Mouse (Mus musculus): Measurements from ENCODE around the gene P3h1. TPM values are rescaled to one million over a fixed set of nuclear protein-coding genes. Genes with fewer than 3 reads are reported as not detected.

The P3h1 gene
- total and polyA plus RNA-seq, 3 experiments, result 15.7 to 30.2 TPM; not detected in 1

- peaks cover 30 to 43% of the 10 kb centered on the region in 2 experiments for H3K36me3 ChIP-seq (ENCODE audit: control insufficient read depth in 1 of 2, insufficient read depth in 2 of 2, low read length in 2 of 2)
- H3K9ac ChIP-seq (ENCODE audit: control insufficient read depth, low read depth, low read length, poor library complexity, severe bottlenecking), result peak overlapping the region; percentile 99
- H3K9me3 ChIP-seq (replicated peaks; ENCODE audit: insufficient read depth, low read length), result no peaks in the 10 kb centered on the region
- H3K4me3 ChIP-seq (ENCODE audit: control insufficient read depth in 1 of 2, insufficient read depth in 1 of 2, low read depth in 2 of 2, low read length in 2 of 2), result peak overlapping the region; percentile 84 to 99
- H3K79me2 ChIP-seq (ENCODE audit: control insufficient read depth, insufficient read depth, low read length, poor library complexity), result peaks cover 75% of the 10 kb centered on the region
- TF ChIP-seq POLR2AphosphoS5 (IDR thresholded peaks at IDR 0.05; ENCODE audit: borderline replicate concordance, low read depth, low read length), result no peak
- no peak for TF ChIP-seq RAD21 (IDR thresholded peaks at IDR 0.05; ENCODE audit: low read depth, low read length)
- no peak for TF ChIP-seq ZKSCAN1 (IDR thresholded peaks at IDR 0.05; ENCODE audit: low read depth, low read length)
- no peak for TF ChIP-seq MAFK (IDR thresholded peaks at IDR 0.05; ENCODE audit: borderline replicate concordance, low read depth, low read length)
- TF ChIP-seq ZNF384 (IDR thresholded peaks at IDR 0.05; ENCODE audit: low read depth, low read length), result no peak
- TF ChIP-seq EP300 (IDR thresholded peaks at IDR 0.05; ENCODE audit: low read depth in 1 of 2, low read length in 2 of 2), result no peak
- H3K27ac ChIP-seq (ENCODE audit: control insufficient read depth, low read depth, low read length), result no peak overlapping the region
- no peaks in the 10 kb centered on the region for H3K27me3 ChIP-seq (ENCODE audit: control insufficient read depth in 1 of 2, insufficient read depth in 2 of 2, low read length in 2 of 2)
- peaks cover 15 to 28% of the 10 kb centered on the region in 2 experiments for H3K4me1 ChIP-seq (ENCODE audit: control insufficient read depth in 1 of 2, insufficient read depth in 2 of 2, low read length in 2 of 2)
- no peak for DNase-seq (ENCODE audit: low read depth, low spot score)
These were observed 59.2 kb downstream of the P3h1 start for GRCm38 (mm10) chr4:119291921-119292320.

DNA sequence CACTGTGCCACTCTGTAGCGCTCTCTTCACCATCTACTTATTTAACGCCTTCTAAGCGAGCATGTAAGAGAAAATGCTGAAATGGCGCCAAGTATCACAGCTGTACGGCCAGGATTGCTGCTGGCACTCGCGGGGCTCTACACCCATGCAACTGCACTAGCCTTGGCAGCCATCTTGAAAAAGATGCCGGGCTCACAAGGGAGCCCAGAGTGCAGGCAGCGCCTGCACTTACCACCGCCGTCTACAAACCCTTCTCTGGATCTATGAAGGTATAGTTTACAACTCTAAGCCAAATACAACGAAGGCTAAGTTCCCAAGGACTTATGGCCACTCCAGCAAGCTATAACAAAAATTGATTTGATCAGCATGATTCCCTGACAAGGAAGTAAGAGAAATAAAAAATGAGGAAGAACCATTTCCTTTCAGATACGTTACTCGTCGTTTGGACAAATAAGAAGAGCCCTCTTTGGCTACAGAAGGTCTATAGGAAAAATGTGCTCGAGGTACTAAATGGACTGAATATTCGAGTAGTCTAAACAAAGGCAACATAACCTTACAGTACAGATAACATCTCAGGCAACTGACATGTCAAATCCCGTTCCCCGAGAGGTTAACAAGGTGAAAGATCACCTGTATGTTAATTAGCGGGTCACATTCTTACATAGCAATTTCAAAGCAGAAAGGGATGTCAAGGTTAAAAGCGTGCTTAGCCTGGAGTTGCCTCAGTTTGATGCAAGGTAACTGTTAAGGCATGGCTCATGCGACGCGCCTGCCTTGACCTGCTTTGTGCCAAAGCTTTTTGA lies 60.3 kb downstream of the P3h1 start:
- Histone ChIP-seq H3K9me3 (replicated peaks; ENCODE audit: insufficient read depth, low read length) (no peaks in the 10 kb centered on the region), H3K79me2 (ENCODE audit: control insufficient read depth, insufficient read depth, low read length, poor library complexity) (peaks cover 66% of the 10 kb centered on the region), H3K36me3 (ENCODE audit: control insufficient read depth in 1 of 2, insufficient read depth in 2 of 2, low read length in 2 of 2) (peaks cover 20 to 33% of the 10 kb centered on the region in 2 experiments), H3K9ac (ENCODE audit: control insufficient read depth, low read depth, low read length, poor library complexity, severe bottlenecking) (peak overlapping the region; percentile 99), H3K4me1 (ENCODE audit: control insufficient read depth in 1 of 2, insufficient read depth in 2 of 2, low read length in 2 of 2) (peaks cover 6 to 21% of the 10 kb centered on the region in 2 experiments), H3K27me3 (ENCODE audit: control insufficient read depth in 1 of 2, insufficient read depth in 2 of 2, low read length in 2 of 2) (no peaks in the 10 kb centered on the region), H3K4me3 (ENCODE audit: control insufficient read depth in 1 of 2, insufficient read depth in 1 of 2, low read depth in 2 of 2, low read length in 2 of 2) (peak overlapping the region; percentile 84 to 99), H3K27ac (ENCODE audit: control insufficient read depth, low read depth, low read length) (peak overlapping the region; percentile 96)
- TF ChIP-seq MYC (IDR thresholded peaks at IDR 0.05; ENCODE audit: low read depth, low read length) (peak; percentile 91), JUND (IDR thresholded peaks at IDR 0.05; ENCODE audit: low read depth, low read length) (no peak), CHD1 (IDR thresholded peaks at IDR 0.05; ENCODE audit: low read depth, low read length) (peak; percentile 97; the same call in 1 of the 2 replicates), UBTF (IDR thresholded peaks at IDR 0.05; ENCODE audit: borderline replicate concordance, insufficient read depth, low read depth, low read length) (no peak), GATA1 (IDR thresholded peaks at IDR 0.05; ENCODE audit: low read depth, low read length) (peak; percentile 46; the same call in 1 of the 2 replicates), USF2 (IDR thresholded peaks at IDR 0.05; ENCODE audit: borderline replicate concordance in 1 of 2, insufficient read depth in 1 of 2, low read depth in 1 of 2, low read length in 2 of 2) (no peak), HCFC1 (IDR thresholded peaks at IDR 0.05; ENCODE audit: low read depth, low read length) (peak; percentile 15; the same call in 1 of the 2 replicates), POLR2A (IDR thresholded peaks at IDR 0.05; ENCODE audit: control insufficient read depth in 1 of 2, insufficient read depth in 1 of 2, low read depth in 1 of 2, low read length in 2 of 2, poor library complexity in 1 of 2) (peak in 1 of 2 experiments; percentile 25; a peak in 1 of 4 replicates), TBP (IDR thresholded peaks at IDR 0.05; ENCODE audit: low read depth, low read length) (peak; percentile 36), ELF1 (IDR thresholded peaks at IDR 0.05; ENCODE audit: low read depth, low read length) (peak; percentile 52; the same call in 1 of the 2 replicates), MYB (IDR thresholded peaks at IDR 0.05; ENCODE audit: low read depth, low read length) (no peak), POLR2AphosphoS2 (IDR thresholded peaks at IDR 0.05; ENCODE audit: low read length) (peak; percentile 28; the same call in 1 of the 2 replicates), SIN3A (IDR thresholded peaks at IDR 0.05; ENCODE audit: low read length) (peak; percentile 83)
- DNase-seq (ENCODE audit: low read depth, low spot score), result peak; percentile 85
